Mouse (Mus musculus) ES-Bruce4 (cell line): ENCODE results near the gene Zfp942.
"Not testable (repeated sequence)": the region's sequence is repeated elsewhere in the genome, so short reads cannot be mapped to it uniquely, and the experiment has no call there.

Source experiments
- CTCF ChIP-seq: IDR thresholded peaks from one replicate; pipeline ENCODE4 v1.8.1; 2011; ENCODE audit warnings: low read depth, low read length
- POLR2A ChIP-seq: IDR thresholded peaks from one replicate; pipeline ENCODE4 v1.8.1; 2011; ENCODE audit warnings: low read length; ENCODE audit not compliant: insufficient read depth

GRCm38 (mm10) chr17:21909456-21910052, 52.7 kb downstream of the Zfp942 start, which contains the start of gene Zfp995:
- TF ChIP-seq POLR2A, CTCF: not testable (repeated sequence)
